Mouse (Mus musculus) kidney, postnatal 25 days (tissue): ENCODE measurements at regions not wholly inside any gene's neighbourhood (a gene's known extent, or its start where the extent isn't known, plus 50 kb on each side); places are given as distances from the start of the nearest gene placed in this dataset.
A peak's percentile ranks its signal among the peaks of the same experiment; 100 is the strongest.
"Not testable (repeated sequence)": the region's sequence is repeated elsewhere in the genome, so short reads cannot be mapped to it uniquely, and the experiment has no call there.

Experiments used
- DNase-seq, 2 experiments: peaks; one replicate each; pipeline ENCODE4 v3.0.0; 2021; ENCODE audit warnings: mixed read lengths in 2 of 2

DNA sequence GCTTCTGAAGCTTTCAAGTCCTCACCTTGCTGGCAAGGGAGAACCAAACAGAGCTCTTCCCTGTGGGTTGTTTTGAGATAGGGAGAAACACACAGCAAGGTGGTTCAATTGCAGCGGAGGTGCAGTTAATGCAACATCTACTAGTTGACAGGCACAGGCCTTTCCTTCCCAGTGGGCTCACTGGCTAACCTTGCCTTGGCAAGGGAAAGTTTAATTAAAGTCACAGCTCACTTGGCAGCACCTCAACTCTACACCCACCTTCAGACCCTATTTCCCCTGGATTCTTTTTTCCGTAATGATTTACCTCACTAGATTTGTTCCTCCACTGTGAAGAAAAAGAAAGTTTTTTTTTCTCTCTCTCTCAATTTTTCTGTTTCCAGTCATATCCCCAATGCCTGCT lies 314.5 kb downstream of the Tlr4 start:
- no peak for DNase-seq

GRCm38 (mm10) chr4:67148521-67148920 lies 321.1 kb downstream of the Tlr4 start:
- DNase-seq, result no peak

GRCm38 (mm10) chr4:67162673-67163072 lies 335.3 kb downstream of the Tlr4 start:
- DNase-seq, result no peak

DNA sequence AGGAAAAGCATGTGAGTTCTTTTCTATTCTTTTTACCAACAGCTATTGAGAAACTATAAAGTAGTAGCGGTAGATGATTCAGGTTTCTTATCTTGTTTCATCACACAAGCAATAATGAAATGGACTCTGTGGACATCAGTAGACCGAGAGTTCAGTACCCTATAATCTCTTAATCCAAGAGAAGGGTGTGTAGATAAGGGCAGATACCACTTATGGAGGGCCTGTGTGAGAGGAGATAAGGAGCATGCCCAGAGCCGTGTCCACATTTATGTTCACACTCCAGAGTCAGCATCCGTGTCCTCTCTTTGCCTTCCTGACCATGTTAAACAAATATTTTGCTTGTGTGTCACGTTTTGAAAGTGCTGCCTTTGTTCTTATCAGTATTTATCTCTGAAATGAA lies 340.3 kb downstream of the Tlr4 start:
- no peak for DNase-seq

- DNase-seq, result no peak
These were observed 360.5 kb downstream of the Tlr4 start for GRCm38 (mm10) chr4:67187725-67188510.

- DNase-seq, result no peak
These were observed 363.2 kb downstream of the Tlr4 start for GRCm38 (mm10) chr4:67190536-67190935.

DNA sequence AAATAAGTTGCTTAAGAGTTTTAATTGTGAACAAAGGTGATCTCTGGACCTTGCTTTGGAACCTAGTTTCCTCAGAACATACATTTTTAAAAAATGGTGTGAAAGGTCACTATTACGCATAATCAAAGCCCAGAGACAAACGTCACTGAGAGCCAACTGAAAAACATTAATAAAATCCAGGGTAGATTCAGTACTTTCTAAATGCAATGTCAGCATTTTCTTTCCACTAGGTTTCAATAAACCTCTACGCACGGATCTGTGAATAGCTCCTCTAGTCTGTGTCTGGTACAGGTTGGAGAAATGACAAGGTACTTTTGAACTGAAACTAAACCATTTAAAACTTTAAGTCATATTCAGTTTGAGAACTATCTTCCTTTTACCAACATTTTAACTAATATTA lies 367.0 kb downstream of the Tlr4 start:
- no peak for DNase-seq

DNA sequence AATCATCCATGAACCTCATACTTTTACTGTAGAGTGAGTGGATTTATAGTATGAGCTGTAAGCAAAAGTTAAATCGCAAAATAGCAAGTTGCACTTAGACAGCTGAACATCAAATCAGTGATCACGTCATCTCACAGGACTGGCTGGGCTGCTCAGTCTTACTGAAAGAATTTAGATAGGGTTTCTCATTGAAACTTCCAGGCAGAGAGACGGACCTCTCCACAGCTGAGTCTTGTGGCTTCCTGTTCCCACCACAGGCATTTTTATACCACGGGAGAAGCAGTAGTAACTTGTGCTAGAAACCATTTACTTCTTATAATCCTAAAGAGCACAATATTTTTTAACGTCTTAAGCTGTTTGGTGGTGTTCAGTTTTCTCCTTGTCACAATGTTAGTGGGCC lies 369.5 kb downstream of the Tlr4 start:
- DNase-seq, result no peak

- DNase-seq, result peak; percentile 65 to 89
These were observed 381.0 kb downstream of the Tlr4 start for GRCm38 (mm10) chr4:67208406-67208805.

GRCm38 (mm10) chr4:67213363-67213762 lies 386.0 kb downstream of the Tlr4 start:
- no peak for DNase-seq

GRCm38 (mm10) chr4:67224533-67224932 lies 397.1 kb downstream of the Tlr4 start:
- DNase-seq, result no peak

GRCm38 (mm10) chr4:67229214-67229613 lies 401.8 kb downstream of the Tlr4 start:
- DNase-seq, result no peak

- no peak for DNase-seq
These were observed 446.2 kb downstream of the Tlr4 start for GRCm38 (mm10) chr4:67273553-67273952.

DNA sequence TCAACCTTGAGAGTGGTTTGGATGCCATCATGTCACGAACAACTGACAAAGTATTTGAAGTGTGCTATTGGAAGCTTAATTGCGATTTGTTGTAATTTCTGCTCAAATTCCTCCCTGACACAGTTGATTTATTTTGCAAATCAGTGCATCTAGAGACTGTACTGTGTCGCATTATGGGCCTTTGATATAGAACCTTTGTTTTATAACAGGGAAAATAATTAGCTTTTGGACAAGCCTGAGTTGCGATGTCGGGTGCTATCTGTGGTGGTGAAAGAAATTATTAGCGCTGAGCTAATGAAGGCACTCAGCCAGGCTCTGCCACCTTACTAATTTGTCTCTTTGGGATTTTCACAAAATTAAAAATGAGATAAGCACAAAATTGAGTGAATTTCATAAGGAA lies 473.6 kb downstream of the Tlr4 start:
- no peak for DNase-seq

DNA sequence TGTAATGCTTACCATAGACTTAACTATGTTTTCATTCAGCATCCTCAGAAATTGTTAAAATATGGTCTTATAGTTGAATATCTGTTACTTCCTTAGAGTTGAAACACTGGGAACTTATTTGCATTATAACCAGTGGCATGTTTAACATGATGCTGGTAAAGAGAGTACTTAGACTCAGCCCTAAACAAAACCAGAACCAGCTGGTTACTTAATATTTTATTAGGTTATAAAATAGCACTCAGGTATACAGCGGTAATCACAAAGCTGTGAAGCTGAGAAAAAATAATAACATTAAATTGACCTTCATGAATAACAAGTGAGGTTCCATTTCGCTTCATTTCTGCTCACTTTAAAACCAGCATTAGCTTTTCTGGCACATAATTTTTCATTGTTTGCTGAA lies 474.4 kb downstream of the Tlr4 start:
- DNase-seq, result no peak

GRCm38 (mm10) chr4:67320098-67320497 lies 492.7 kb downstream of the Tlr4 start:
- not testable (repeated sequence) for DNase-seq
